Mouse (Mus musculus): ENCODE data around the gene Zfp654.

Zfp654 gene

GRCm38 (mm10) chr16:64759245-64759626 is 92.2 kb downstream of the Zfp654 start:
- no peak for DNase-seq

- no peak for DNase-seq
Measured at GRCm38 (mm10) chr16:64758561-64759244, 92.7 kb downstream of the Zfp654 start.

DNA sequence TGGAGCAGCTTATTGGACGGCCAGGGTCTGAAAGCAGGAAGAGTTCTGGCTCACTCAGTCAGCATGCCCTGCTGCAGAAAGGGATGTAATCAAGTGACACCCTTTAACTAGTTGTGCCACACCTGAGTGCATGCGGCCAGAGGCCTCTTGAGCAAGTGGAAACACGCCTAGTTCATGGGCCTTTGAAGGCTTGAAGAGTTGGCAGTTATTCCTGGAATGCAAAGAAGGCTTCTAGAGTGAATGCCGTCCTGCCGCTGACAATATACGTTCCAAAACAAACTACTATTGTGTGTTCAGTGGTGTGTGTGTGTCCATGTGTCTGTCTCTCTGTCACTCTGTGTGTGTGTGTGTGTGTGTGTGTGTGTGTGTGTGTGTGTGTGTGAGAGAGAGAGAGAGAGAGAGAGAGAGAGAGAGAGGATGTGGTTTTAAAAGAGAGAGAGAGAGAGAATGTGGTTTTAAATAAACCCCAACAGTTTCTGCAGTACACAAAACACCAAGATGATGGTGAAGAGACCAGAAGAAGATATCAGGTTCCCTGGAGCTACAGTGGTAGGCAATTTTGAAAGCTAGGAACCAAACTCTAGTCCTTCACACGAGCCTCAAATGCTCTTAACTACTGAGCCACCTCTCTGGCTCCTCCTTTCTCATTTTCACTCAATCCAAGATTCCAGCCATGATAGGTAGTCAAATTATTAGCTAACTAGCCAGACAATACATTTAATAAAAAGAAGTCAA is 93.6 kb downstream of the Zfp654 start:
- DNase-seq = no peak

- DNase-seq = no peak
Measured at GRCm38 (mm10) chr16:64756321-64756720, 95.1 kb downstream of the Zfp654 start.

DNA sequence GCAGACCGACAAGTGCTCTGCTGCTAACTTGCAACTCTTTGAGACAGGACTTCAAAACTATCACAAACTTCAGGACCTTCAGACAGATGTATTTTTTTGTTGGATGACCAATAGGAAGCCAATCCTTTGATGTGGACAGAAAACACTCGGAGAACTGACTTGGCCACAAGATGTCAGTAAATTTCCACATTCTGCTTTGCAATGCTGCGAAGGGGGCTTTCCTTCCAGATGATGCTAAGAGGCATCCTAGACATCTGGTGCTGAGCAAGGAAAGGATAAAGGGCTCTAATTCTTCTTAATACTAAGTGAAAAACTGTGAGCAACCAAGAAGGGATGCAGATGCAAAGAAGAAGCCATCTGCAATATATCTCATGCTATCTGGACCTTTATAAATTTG is 96.7 kb downstream of the Zfp654 start:
- no peak for DNase-seq

GRCm38 (mm10) chr16:64753990-64754742 is 97.3 kb downstream of the Zfp654 start:
- no peak for DNase-seq

DNA sequence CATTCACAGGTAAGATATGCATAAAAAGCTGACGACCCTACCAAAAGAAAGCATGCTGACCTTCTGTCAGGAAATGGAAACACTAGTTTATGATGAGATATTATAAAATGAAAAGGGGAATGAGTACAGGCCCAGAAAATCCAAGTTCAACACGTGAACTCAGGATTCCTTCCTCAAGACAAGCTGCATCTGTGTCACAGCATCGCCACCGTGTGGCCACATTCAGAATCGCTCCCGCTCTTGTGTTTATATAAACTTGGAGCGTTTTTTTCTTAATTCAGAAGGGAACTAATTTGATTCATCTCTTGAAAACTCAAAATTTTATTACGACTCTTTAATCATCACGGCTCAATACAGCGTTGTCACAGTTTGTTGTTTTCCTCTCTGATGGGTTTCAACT is 103.2 kb downstream of the Zfp654 start:
- DNase-seq = peak; percentile 70

GRCm38 (mm10) chr16:64745089-64745488 is 106.4 kb downstream of the Zfp654 start:
- DNase-seq = no peak

GRCm38 (mm10) chr16:64737289-64737688 is 114.2 kb downstream of the Zfp654 start:
- DNase-seq = no peak
